Mouse (Mus musculus): ENCODE data around the gene Ing5. TPM values are rescaled to one million over a fixed set of nuclear protein-coding genes. Genes with fewer than 3 reads are reported as not detected.
"Not testable (repeated sequence)": the region's sequence is repeated elsewhere in the genome, so short reads cannot be mapped to it uniquely, and the experiment has no call there.

Ing5 gene
- total RNA-seq (2021) = 10 to 100 TPM; 10.4 to 11.2 TPM
- long read RNA-seq, full-length matches to known transcripts = 3 of 4 reads
- long read RNA-seq, partial matches to known transcripts = 0 of 4 reads
- long read RNA-seq, other reads (novel, unspliced or antisense) = 1 of 4 reads

GRCm38 (mm10) chr1:93803556-93804507, at the start of gene Ing5:
Gene Ing5 (plus strand): TSS chr1:93803965.
- peak; percentile 100 for DNase-seq (ENCODE audit: low spot score in 2 of 2)

GRCm38 (mm10) chr1:93754573-93755290, 49.0 kb upstream of the Ing5 start, which contains the start of gene Thap4:
Gene Thap4 (minus strand): TSS chr1:93754864.
- peak; percentile 86 to 93 for DNase-seq (ENCODE audit: low spot score in 2 of 2)

- no peak for DNase-seq (ENCODE audit: low spot score in 2 of 2)
These were observed 48.5 kb upstream of the Ing5 start for GRCm38 (mm10) chr1:93755291-93755610.

- DNase-seq (ENCODE audit: low spot score in 2 of 2) = no peak
These were observed 48.1 kb upstream of the Ing5 start for GRCm38 (mm10) chr1:93755618-93756017.

- DNase-seq (ENCODE audit: low spot score in 2 of 2) = no peak
These were observed 47.6 kb upstream of the Ing5 start for GRCm38 (mm10) chr1:93756154-93756553.

GRCm38 (mm10) chr1:93760076-93760475, 43.7 kb upstream of the Ing5 start:
- no peak for DNase-seq (ENCODE audit: low spot score in 2 of 2)

- not testable (repeated sequence) for DNase-seq (ENCODE audit: low spot score in 2 of 2)
These were observed 40.2 kb upstream of the Ing5 start for GRCm38 (mm10) chr1:93763531-93763930.

- DNase-seq (ENCODE audit: low spot score in 2 of 2) = no peak
These were observed 38.7 kb upstream of the Ing5 start for GRCm38 (mm10) chr1:93764871-93765591.

- DNase-seq (ENCODE audit: low spot score in 2 of 2) = no peak
These were observed 36.2 kb upstream of the Ing5 start for GRCm38 (mm10) chr1:93767600-93767999.

GRCm38 (mm10) chr1:93769901-93770300, 33.9 kb upstream of the Ing5 start:
- DNase-seq (ENCODE audit: low spot score in 2 of 2) = no peak

- no peak for DNase-seq (ENCODE audit: low spot score in 2 of 2)
These were observed 27.1 kb upstream of the Ing5 start for GRCm38 (mm10) chr1:93776686-93777085.

GRCm38 (mm10) chr1:93786912-93787311, 16.9 kb upstream of the Ing5 start:
- DNase-seq (ENCODE audit: low spot score in 2 of 2) = no peak

- DNase-seq (ENCODE audit: low spot score in 2 of 2) = no peak
These were observed 9.2 kb upstream of the Ing5 start for GRCm38 (mm10) chr1:93794526-93794925.

GRCm38 (mm10) chr1:93795886-93796285, 7.9 kb upstream of the Ing5 start:
- DNase-seq (ENCODE audit: low spot score in 2 of 2) = no peak

GRCm38 (mm10) chr1:93800670-93801503, 2.9 kb upstream of the Ing5 start:
- DNase-seq (ENCODE audit: low spot score in 2 of 2) = no peak

GRCm38 (mm10) chr1:93801741-93802238, 2.0 kb upstream of the Ing5 start, which contains the start of gene Dtymk:
Gene Dtymk (minus strand): TSS chr1:93801934.
- DNase-seq (ENCODE audit: low spot score in 2 of 2) = peak; percentile 88 to 92

GRCm38 (mm10) chr1:93802771-93803170, 994 bp upstream of the Ing5 start:
- DNase-seq (ENCODE audit: low spot score in 2 of 2) = no peak

- DNase-seq (ENCODE audit: low spot score in 2 of 2) = no peak
These were observed 1.1 kb downstream of the Ing5 start for GRCm38 (mm10) chr1:93804818-93805217.

GRCm38 (mm10) chr1:93805221-93805951, 1.6 kb downstream of the Ing5 start:
- no peak for DNase-seq (ENCODE audit: low spot score in 2 of 2)
